In genomic region chr9:66506011-66506410, GRCm38 (mm10) we compare ENCODE assay signal across 10 mouse cellular contexts. TPM values are rescaled to one million over a fixed set of nuclear protein-coding genes. Genes with fewer than 3 reads are reported as not detected.
DNase-seq lines count a peak whose midpoint lies in the region; ATAC-seq and TF ChIP-seq lines count a peak whose summit lies in the region.
"Had no signal": no experiment of that assay in that cellular context is flagged by ENCODE, and none has a peak within 500 bp of the region (broad histone marks: within the 10 kb centered on the region; RNA-seq: fewer than 3 reads in every experiment).

No protein-coding gene starts in this region.

- H3K27ac ChIP-seq in layer of hippocampus, adult 2 months: peak overlapping the region; percentile 71; the same call in 1 of the 2 replicates
- peak overlapping the region; percentile 79 for H3K27ac ChIP-seq in hindbrain, embryonic 12.5 days
- H3K27ac ChIP-seq in midbrain, embryonic 12.5 days (replicated peaks): peak overlapping the region; percentile 67

- peaks cover 30% of the 10 kb centered on the region for H3K4me1 ChIP-seq in hindbrain, embryonic 12.5 days
- peaks cover 47% of the 10 kb centered on the region for H3K4me1 ChIP-seq in midbrain, embryonic 12.5 days

- peak; percentile 78 for ATAC-seq in hindbrain, embryonic 12.5 days (ENCODE audit: low FRiP score)
- peak; percentile 27; the same call in 1 of the 2 replicates for ATAC-seq in midbrain, embryonic 12.5 days (ENCODE audit: low FRiP score, low read depth)

- no peak overlapping the region for H3K4me3 ChIP-seq in layer of hippocampus, adult 2 months
- no peak overlapping the region for H3K4me3 ChIP-seq in hindbrain, embryonic 12.5 days
- H3K4me3 ChIP-seq in midbrain, embryonic 12.5 days: no peak overlapping the region
- H3K4me3 ChIP-seq: embryonic facial prominence, embryonic 12.5 days had no signal

- H3K27me3 ChIP-seq in hindbrain, embryonic 12.5 days: no peaks in the 10 kb centered on the region
- no peaks in the 10 kb centered on the region for H3K27me3 ChIP-seq in midbrain, embryonic 12.5 days
- H3K27me3 ChIP-seq: embryonic facial prominence, embryonic 12.5 days had no signal

- H3K9ac ChIP-seq in hindbrain, embryonic 12.5 days: no peak overlapping the region
- peak overlapping the region; percentile 24; the same call in 1 of the 2 replicates for H3K9ac ChIP-seq in midbrain, embryonic 12.5 days (replicated peaks)
- H3K9ac ChIP-seq: embryonic facial prominence, embryonic 12.5 days had no signal

- no peak for DNase-seq in layer of hippocampus, adult 2 months (ENCODE audit: low spot score in 2 of 2)
- no peak for DNase-seq in layer of hippocampus, postnatal 36 days
- peak; percentile 77 for DNase-seq in embryo, embryonic 10 days (ENCODE audit: low spot score)
- no peak for DNase-seq in kidney, adult 8-10 months
- no peak for DNase-seq in kidney, postnatal 10 days
- DNase-seq in heart, adult 8-10 months (ENCODE audit: low spot score): no peak
- DNase-seq: lung, adult 2 months had no signal

- TF ChIP-seq CTCF in layer of hippocampus, adult 2 months (conservative IDR thresholded peaks at IDR 0.05): no peak

- peaks cover 57% of the 10 kb centered on the region for H3K36me3 ChIP-seq in hindbrain, embryonic 12.5 days
- peaks cover 73% of the 10 kb centered on the region for H3K36me3 ChIP-seq in midbrain, embryonic 12.5 days

- WGBS in hindbrain, embryonic 12.5 days: 26% methylated on average over 4 of the region's 4 CpGs
- WGBS in midbrain, embryonic 12.5 days: 17% methylated on average over 4 of the region's 4 CpGs

- H3K9me3 ChIP-seq in hindbrain, embryonic 12.5 days (replicated peaks): no peaks in the 10 kb centered on the region
- H3K9me3 ChIP-seq in midbrain, embryonic 12.5 days: no peaks in the 10 kb centered on the region
- H3K9me3 ChIP-seq: embryonic facial prominence, embryonic 12.5 days had no signal

- H3K4me2 ChIP-seq in hindbrain, embryonic 12.5 days (replicated peaks): no peak overlapping the region
- no peak overlapping the region for H3K4me2 ChIP-seq in midbrain, embryonic 12.5 days (replicated peaks)
- H3K4me2 ChIP-seq: embryonic facial prominence, embryonic 12.5 days had no signal

RNA-seq across cellular contexts. Expression of gene Fbxl22, which starts 8.4 kb away (rescaled TPM):
- total RNA-seq in layer of hippocampus, adult 2 months (2021): under 1 TPM; 0.22 to 0.38 TPM
- under 1 TPM; 0.28 to 0.35 TPM for total RNA-seq in layer of hippocampus, postnatal 36 days (2021)
- 1.9 and 2.8 TPM in 2 replicates for polyA plus RNA-seq in hindbrain, embryonic 12.5 days (2016; fragmentation: Nextera tagmentation; extraction: Ambion mirVana)
- 2.0 and 2.5 TPM in 2 replicates for polyA plus RNA-seq in midbrain, embryonic 12.5 days (2016; fragmentation: Nextera tagmentation; extraction: Ambion mirVana)
- total RNA-seq in heart, adult 8-10 months (2022): 10 to 100 TPM; 28.1 to 43.0 (median 31.0) TPM

Comparison
In these comparisons a context has a peak if more than half of its experiments do, and no peak if none do; other contexts are left out.
1. RNA of gene Fbxl22, which starts 8.4 kb away (total RNA-seq): 28.1 to 43.0 TPM in heart, adult 8-10 months; 0.22 to 0.38 TPM in layer of hippocampus, adult 2 months and 0.28 to 0.35 TPM in layer of hippocampus, postnatal 36 days; every median in the first group is over 10 times any median in the second.
2. Peak in every context shown above with its lines, with median percentiles within 50 percentile points of each other: H3K27ac ChIP-seq.